Mouse (Mus musculus): ENCODE measurements at regions not wholly inside any gene's neighbourhood (a gene's known extent, or its start where the extent isn't known, plus 50 kb on each side); places are given as distances from the start of the nearest gene placed in this dataset.

DNA sequence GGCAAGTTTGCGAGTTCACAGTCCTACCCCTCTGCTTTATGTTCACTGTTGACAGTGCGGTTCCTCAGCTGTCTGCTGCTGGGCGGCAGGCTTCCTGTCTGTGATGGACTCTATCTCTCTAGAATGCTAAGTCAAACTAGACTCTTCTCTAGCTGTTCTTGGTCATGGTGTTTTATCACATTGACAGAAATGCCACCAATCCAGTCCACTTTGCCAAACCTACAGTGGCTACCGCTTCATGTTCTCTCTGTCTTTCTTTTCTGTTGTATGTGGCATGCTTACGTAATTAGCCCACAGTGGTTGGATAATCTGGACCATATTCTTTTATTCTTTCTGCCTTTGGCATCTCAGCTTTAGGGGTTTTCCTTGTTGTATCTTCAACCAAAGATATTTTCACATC lies 174.5 kb downstream of the 1700010I14Rik start:
- TF ChIP-seq CTCF (IDR thresholded peaks at IDR 0.05; ENCODE audit: low read depth) (no peak), EP300 (IDR thresholded peaks at IDR 0.05; ENCODE audit: low read depth) (no peak)
